Mouse (Mus musculus) stomach, postnatal 0 days (tissue): Measurements from ENCODE around the gene Polr3h. TPM values are rescaled to one million over a fixed set of nuclear protein-coding genes. Genes with fewer than 3 reads are reported as not detected.

Experiments used
- ATAC-seq: fragments of 200-750 bp; cut with Nextera tagmentation; 2 replicates; pipeline ENCODE4 v1.8.0; 2017; ENCODE audit not compliant: low FRiP score, low TSS enrichment
- DNase-seq: peaks from one replicate; pipeline ENCODE4 v3.0.0-alpha.2; 2016; ENCODE audit warnings: low spot score
- H3K27ac ChIP-seq: fragments of 300-500 bp; sonication (generic); replicated peaks from 2 replicates; pipeline ENCODE4 v1.5.1; 2014; ENCODE audit warnings: mild to moderate bottlenecking, control low read depth
- H3K27me3 ChIP-seq: fragments of 300-500 bp; sonication (generic); 2 replicates; pipeline ENCODE4 v1.6.1; 2014; ENCODE audit warnings: low read length; ENCODE audit not compliant: control insufficient read depth, insufficient read depth
- H3K36me3 ChIP-seq: fragments of 300-500 bp; sonication (generic); 2 replicates; pipeline ENCODE4 v1.6.1; 2014; ENCODE audit warnings: low read length, mixed read lengths; ENCODE audit not compliant: control insufficient read depth, insufficient read depth
- H3K4me1 ChIP-seq: fragments of 300-500 bp; sonication (generic); replicated peaks from 2 replicates; pipeline ENCODE4 v1.6.1; 2014; ENCODE audit warnings: antibody characterized with exemption; ENCODE audit not compliant: control insufficient read depth, insufficient read depth
- H3K4me2 ChIP-seq: fragments of 300-500 bp; sonication (generic); replicated peaks from 2 replicates; pipeline ENCODE4 v1.6.1; 2014; ENCODE audit warnings: low read depth, mild to moderate bottlenecking, control low read depth, moderate library complexity
- H3K4me3 ChIP-seq: fragments of 300-500 bp; sonication (generic); 2 replicates; pipeline ENCODE4 v1.5.1; 2014; ENCODE audit warnings: low read depth, low read length, control low read depth
- H3K9ac ChIP-seq: fragments of 300-500 bp; sonication (generic); 2 replicates; pipeline ENCODE4 v1.6.1; 2014; ENCODE audit warnings: mild to moderate bottlenecking, low read length, control low read depth, mixed read lengths
- H3K9me3 ChIP-seq: fragments of 300-500 bp; sonication (generic); 2 replicates; pipeline ENCODE4 v1.6.1; 2016; ENCODE audit warnings: low read length; ENCODE audit not compliant: control insufficient read depth
- CTCF ChIP-seq: IDR thresholded peaks from 2 replicates; pipeline ENCODE4 v1.5.1; 2016; ENCODE audit warnings: antibody characterized with exemption, low read depth, mild to moderate bottlenecking, moderate library complexity
- EP300 ChIP-seq: optimal IDR thresholded peaks from 2 replicates; pipeline ENCODE3; 2016; ENCODE audit warnings: antibody characterized with exemption
- WGBS: fragments of 180-500 bp; shearing (Covaris S2); extraction: QIAGEN DNeasy Blood & Tissue Kit; methylation state at CpG from one replicate; pipeline ENCODE4 v1.1.7; 2014; 5-methylcytosine and 5-hydroxymethylcytosine counted together
- polyA plus RNA-seq: library from polyadenylated mRNA; unstranded; fragments of >200 nt; fragmentation: Nextera tagmentation; extraction: Ambion mirVana; gene quantifications from 2 replicates; pipeline ENCODE4 v1.2.1, GENCODE M21; 2015

Polr3h gene
- polyA plus RNA-seq, 1 experiment from 2014 or later = 65.6 TPM

DNA sequence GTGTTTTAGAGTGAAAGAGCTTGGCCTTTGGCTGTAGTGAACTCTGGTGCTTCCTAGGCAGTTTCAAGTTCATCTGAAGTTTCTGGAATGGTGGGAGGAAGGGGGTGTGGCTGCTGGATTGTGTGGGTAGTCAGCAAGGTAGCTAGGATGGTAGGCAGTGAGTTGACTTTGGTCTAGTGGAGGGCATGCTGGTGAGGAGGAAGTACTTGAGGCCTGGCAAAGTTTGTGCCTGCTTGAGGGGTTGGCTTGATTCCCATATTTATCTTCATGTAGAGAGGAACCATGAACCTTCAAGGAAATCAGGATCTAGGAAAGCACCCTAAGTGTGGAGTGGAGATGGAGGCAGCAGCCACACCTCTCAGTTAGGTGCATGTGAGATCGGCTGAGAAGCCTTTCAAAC is 32.0 kb downstream of the Polr3h start:
- Histone ChIP-seq H3K9me3 (no peaks in the 10 kb centered on the region), H3K4me1 (no peaks in the 10 kb centered on the region), H3K9ac (no peak overlapping the region), H3K36me3 (peaks cover 8% of the 10 kb centered on the region), H3K27me3 (no peaks in the 10 kb centered on the region), H3K4me2 (no peak overlapping the region), H3K4me3 (no peak overlapping the region), H3K27ac (no peak overlapping the region)
- peak; percentile 62 for ATAC-seq
- no peak for TF ChIP-seq CTCF
- no peak for TF ChIP-seq EP300
- WGBS = 82% methylated on average over 1 of the region's 1 CpGs
- DNase-seq = peak; percentile 38

DNA sequence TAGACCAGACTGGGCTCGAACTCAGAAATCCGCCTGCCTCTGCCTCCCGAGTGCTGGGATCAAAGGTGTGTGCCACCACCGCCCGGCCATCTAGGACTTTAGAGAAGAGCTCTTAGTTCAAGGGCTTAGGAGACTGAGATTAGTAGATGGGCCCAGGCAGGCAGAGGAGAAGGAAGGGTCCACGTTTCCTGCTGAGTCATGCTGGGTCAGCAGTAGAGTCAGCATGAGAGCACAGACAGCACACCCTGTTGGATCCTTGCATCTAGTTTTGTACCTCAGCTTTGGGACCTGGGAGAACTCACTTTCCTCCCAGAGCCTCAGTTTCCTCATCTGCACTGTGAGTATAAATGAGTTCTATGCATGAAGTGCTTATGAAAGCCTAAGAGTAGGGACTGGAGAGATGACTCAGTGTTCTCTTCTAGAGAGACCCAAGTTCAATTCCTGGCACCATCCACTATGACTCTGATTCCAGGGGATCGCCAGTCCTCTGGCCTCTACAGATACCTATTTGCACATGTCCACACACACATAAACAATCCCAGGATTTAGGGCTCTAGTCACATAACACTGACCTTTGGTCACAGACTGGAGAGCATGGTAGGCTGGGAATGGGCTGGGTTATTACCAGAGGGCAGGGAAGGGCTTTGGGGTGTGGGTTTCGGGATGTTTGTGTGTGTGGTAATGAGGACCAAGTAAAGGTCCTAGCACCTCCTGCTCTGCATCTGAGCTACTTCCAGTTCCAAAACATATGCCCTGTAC is 34.0 kb downstream of the Polr3h start:
- ATAC-seq (no peak), DNase-seq (no peak)
- no peaks in the 10 kb centered on the region for H3K27me3 ChIP-seq
- no peak overlapping the region for H3K27ac ChIP-seq
- H3K9ac ChIP-seq = no peak overlapping the region
- TF ChIP-seq EP300 (no peak), CTCF (no peak)
- no peaks in the 10 kb centered on the region for H3K4me1 ChIP-seq
- no peak overlapping the region for H3K4me2 ChIP-seq
- no peaks in the 10 kb centered on the region for H3K9me3 ChIP-seq
- 86% methylated on average over 8 of the region's 8 CpGs for WGBS
- H3K36me3 ChIP-seq = peaks cover 12% of the 10 kb centered on the region
- no peak overlapping the region for H3K4me3 ChIP-seq

DNA sequence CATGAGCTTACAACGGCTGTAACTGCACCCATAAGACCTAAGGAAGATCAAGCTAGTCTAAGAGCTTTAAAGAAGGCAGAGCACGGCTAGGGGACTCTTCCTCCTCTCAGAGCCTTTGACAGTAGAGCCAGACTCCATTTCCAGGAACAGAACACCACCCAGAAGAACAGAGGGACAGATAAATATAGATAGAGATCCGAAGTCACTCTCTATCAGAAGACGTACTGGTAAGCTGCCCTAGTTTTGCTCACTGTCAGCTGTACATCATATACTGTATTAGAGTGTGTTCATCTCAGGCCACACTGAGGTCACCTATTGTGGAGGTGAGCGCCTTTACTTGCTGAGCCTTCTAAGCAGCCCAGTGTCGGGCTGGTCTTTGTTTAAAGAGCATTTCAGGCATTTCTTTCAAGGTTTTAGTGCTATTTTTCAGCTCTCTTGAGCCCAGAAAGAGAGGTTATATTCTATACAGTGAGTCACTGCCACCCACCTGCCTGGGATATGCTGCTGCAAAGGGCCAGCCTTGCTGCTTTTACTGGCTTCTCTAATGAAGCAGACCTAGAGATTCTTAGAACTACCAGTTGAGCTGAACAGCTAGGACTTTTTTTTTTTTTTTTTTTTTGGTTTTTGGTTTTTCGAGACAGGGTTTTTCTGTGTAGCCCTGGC is 34.8 kb downstream of the Polr3h start:
- no peaks in the 10 kb centered on the region for H3K27me3 ChIP-seq
- no peaks in the 10 kb centered on the region for H3K9me3 ChIP-seq
- no peak overlapping the region for H3K4me2 ChIP-seq
- ATAC-seq = no peak
- H3K4me3 ChIP-seq = no peak overlapping the region
- 78% methylated on average over 7 of the region's 7 CpGs for WGBS
- no peak overlapping the region for H3K9ac ChIP-seq
- H3K27ac ChIP-seq = no peak overlapping the region
- no peak for DNase-seq
- H3K36me3 ChIP-seq = peaks cover 12% of the 10 kb centered on the region
- no peaks in the 10 kb centered on the region for H3K4me1 ChIP-seq
- TF ChIP-seq EP300 = no peak
- TF ChIP-seq CTCF = no peak

DNA sequence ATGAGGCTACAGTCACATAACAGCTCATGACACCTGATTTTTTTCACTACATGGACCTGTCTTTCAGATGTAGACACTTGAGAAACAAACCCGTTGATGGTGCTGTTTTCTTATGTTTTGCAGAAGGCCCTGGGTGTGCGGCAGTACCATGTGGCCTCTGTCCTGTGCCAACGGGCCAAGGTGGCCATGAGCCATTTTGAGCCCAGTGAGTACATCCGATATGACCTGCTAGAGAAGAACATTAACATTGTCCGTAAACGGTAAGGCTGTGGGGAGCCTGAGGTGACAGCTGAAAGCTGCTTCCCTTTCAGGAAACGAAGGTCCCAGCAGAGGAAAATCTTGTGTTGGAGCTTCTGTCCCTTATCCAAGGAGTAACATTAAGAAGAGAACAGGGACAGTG is 36.9 kb downstream of the Polr3h start:
- Histone ChIP-seq H3K36me3 (peaks cover 8% of the 10 kb centered on the region), H3K4me3 (no peak overlapping the region), H3K4me1 (no peaks in the 10 kb centered on the region), H3K9me3 (no peaks in the 10 kb centered on the region), H3K4me2 (no peak overlapping the region), H3K27ac (no peak overlapping the region), H3K9ac (no peak overlapping the region), H3K27me3 (no peaks in the 10 kb centered on the region)
- no peak for TF ChIP-seq EP300
- no peak for TF ChIP-seq CTCF
- no peak for DNase-seq
- 91% methylated on average over 7 of the region's 7 CpGs for WGBS
- no peak for ATAC-seq

DNA sequence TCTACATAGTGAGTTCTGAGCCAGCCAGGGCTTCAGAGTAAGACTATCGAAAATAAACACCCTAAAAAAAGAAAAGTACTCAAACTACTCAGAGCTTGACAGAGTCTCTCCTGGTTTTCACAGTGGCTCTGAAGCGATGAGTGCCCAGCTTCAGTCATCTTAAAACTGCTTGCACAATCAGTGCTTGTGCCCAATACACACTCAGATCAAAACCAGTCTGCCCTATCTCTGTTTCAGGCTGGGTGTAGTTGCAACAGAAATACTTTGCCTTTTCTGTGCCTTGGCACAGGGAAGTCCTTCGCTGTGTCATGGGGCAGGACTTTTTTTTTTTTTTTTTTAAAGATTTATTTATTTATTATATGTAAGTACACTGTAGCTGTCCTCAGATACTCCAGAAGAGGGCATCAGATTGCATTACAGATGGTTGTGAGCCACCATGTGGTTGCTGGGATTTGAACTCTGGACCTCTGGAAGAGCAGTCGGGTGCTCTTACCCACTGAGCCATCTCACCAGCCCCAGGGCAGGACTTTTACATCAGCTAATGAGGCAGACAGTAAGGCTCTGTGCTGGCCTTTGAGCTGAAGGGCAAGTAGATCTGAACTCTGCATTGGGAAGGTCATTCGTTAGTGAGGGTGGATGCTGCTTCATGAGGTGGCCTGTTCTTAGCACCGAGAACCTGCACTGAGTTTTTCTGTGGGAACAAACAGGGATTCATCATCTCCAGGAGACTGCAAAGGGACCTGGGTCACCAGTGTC is 39.1 kb downstream of the Polr3h start:
- peaks cover 5% of the 10 kb centered on the region; the same call in 1 of the 2 replicates for H3K36me3 ChIP-seq

More for the DNA sequence above, 39.1 kb downstream of the Polr3h start:
- H3K4me1 ChIP-seq = no peaks in the 10 kb centered on the region
- TF ChIP-seq CTCF (no peak), EP300 (no peak)
- H3K27me3 ChIP-seq = no peaks in the 10 kb centered on the region
- ATAC-seq (no peak), DNase-seq (no peak)
- no peak overlapping the region for H3K9ac ChIP-seq
- no peaks in the 10 kb centered on the region for H3K9me3 ChIP-seq
- no peak overlapping the region for H3K27ac ChIP-seq
- WGBS = 90% methylated on average over 6 of the region's 6 CpGs
- H3K4me3 ChIP-seq = no peak overlapping the region
- no peak overlapping the region for H3K4me2 ChIP-seq
